Mouse (Mus musculus) lung, postnatal 0 days (tissue): ENCODE measurements at regions not wholly inside any gene's neighbourhood (a gene's known extent, or its start where the extent isn't known, plus 50 kb on each side); places are given as distances from the start of the nearest gene placed in this dataset.

ENCODE experiments used
- ATAC-seq: fragments of 200-750 bp; cut with Nextera tagmentation; 2 replicates; pipeline ENCODE4 v1.8.0; 2017; ENCODE audit warnings: moderate library complexity
- DNase-seq: peaks from one replicate; pipeline ENCODE4 v3.0.0-alpha.2; 2016; ENCODE audit warnings: low spot score
- H3K27ac ChIP-seq: fragments of 300-500 bp; sonication (generic); 2 replicates; pipeline ENCODE4 v1.5.1; 2014; ENCODE audit warnings: antibody characterized with exemption, mild to moderate bottlenecking, low read length, mixed read lengths
- H3K27me3 ChIP-seq: fragments of 300-500 bp; sonication (generic); replicated peaks from 2 replicates; pipeline ENCODE4 v1.6.1; 2014; ENCODE audit warnings: low read length, mixed read lengths; ENCODE audit not compliant: insufficient read depth
- H3K36me3 ChIP-seq: fragments of 300-500 bp; sonication (generic); 2 replicates; pipeline ENCODE4 v1.6.1; 2014; ENCODE audit warnings: low read length, mixed read lengths; ENCODE audit not compliant: insufficient read depth
- H3K4me1 ChIP-seq: fragments of 300-500 bp; sonication (generic); 2 replicates; pipeline ENCODE4 v1.6.1; 2014; ENCODE audit warnings: antibody characterized with exemption, low read depth, low read length, mixed read lengths; ENCODE audit not compliant: insufficient read depth
- H3K4me2 ChIP-seq: fragments of 300-500 bp; sonication (generic); replicated peaks from 2 replicates; pipeline ENCODE4 v1.6.1; 2014; ENCODE audit warnings: low read depth, mild to moderate bottlenecking, low read length, moderate library complexity, mixed read lengths
- H3K4me3 ChIP-seq: fragments of 300-500 bp; sonication (generic); 2 replicates; pipeline ENCODE4 v1.5.1; 2014; ENCODE audit warnings: low read depth, low read length
- H3K9ac ChIP-seq: fragments of 300-500 bp; sonication (generic); replicated peaks from 2 replicates; pipeline ENCODE4 v1.6.1; 2014; ENCODE audit warnings: low read depth, mild to moderate bottlenecking
- H3K9me3 ChIP-seq: fragments of 300-500 bp; sonication (generic); 2 replicates; pipeline ENCODE4 v1.6.1; 2016; ENCODE audit warnings: low read length, mixed read lengths
- CTCF ChIP-seq: IDR thresholded peaks from 2 replicates; pipeline ENCODE4 v1.5.1; 2016; ENCODE audit warnings: antibody characterized with exemption, mild to moderate bottlenecking
- EP300 ChIP-seq: IDR thresholded peaks from 2 replicates; pipeline ENCODE4 v1.6.1; 2016; ENCODE audit warnings: antibody characterized with exemption, mild to moderate bottlenecking, control low read depth
- WGBS: fragments of 180-500 bp; shearing (Covaris S2); extraction: QIAGEN DNeasy Blood & Tissue Kit; methylation state at CpG from one replicate; pipeline ENCODE4 v1.1.7; 2014; 5-methylcytosine and 5-hydroxymethylcytosine counted together

DNA sequence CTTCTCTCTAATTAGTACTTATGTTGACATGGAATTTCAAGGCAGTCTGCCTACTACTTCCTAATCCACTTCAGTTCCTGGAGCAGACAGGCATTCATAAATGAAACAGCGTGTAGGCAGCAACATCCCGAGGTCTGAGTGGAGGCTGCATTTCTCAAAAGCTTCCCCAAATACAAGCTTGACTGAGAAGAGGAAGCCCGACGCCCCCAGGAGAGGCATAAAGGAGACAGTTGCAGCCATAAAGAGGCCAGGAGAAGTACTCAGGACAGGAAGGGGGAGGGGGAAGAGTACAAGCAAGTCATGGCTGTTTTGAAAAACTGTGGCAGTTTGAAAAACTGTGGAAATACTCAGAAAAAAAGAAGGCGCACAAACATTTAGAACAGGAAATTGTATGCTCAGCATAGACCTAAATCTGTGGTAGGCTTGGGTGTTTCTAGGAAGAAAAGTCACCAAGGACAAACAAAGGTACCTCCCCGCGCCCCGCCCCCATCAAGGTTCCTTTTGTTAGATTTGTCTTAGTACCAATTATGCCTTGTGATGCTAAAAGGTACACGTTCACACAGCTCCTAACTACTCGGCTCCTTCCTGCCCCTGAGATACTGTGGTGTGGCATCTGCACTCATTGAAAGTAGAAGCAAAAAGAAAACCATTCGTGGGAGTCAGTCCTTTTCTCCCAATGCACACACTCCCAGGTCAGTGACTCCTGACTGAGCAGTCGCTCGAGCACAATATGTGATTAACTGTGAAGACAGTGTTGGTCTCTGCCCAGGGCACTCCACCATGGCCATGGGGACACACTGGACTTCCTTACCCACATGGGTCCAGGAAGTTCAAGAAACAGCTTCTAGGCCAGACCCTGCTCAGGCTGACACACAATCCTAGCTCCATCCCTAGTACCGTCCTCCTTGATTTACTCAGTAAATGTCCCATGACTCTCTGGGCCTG is 89.7 kb upstream of the Intu start:
- no peaks in the 10 kb centered on the region for H3K4me1 ChIP-seq
- no peak overlapping the region for H3K27ac ChIP-seq
- ATAC-seq (no peak), DNase-seq (peak; percentile 11)
- no peak overlapping the region for H3K4me2 ChIP-seq
- TF ChIP-seq EP300 (no peak), CTCF (no peak)
- H3K9ac ChIP-seq, result no peak overlapping the region
- H3K4me3 ChIP-seq, result no peak overlapping the region
- WGBS, result 52% methylated on average over 14 of the region's 14 CpGs
- no peaks in the 10 kb centered on the region for H3K36me3 ChIP-seq
- no peaks in the 10 kb centered on the region for H3K27me3 ChIP-seq
- H3K9me3 ChIP-seq, result no peaks in the 10 kb centered on the region

DNA sequence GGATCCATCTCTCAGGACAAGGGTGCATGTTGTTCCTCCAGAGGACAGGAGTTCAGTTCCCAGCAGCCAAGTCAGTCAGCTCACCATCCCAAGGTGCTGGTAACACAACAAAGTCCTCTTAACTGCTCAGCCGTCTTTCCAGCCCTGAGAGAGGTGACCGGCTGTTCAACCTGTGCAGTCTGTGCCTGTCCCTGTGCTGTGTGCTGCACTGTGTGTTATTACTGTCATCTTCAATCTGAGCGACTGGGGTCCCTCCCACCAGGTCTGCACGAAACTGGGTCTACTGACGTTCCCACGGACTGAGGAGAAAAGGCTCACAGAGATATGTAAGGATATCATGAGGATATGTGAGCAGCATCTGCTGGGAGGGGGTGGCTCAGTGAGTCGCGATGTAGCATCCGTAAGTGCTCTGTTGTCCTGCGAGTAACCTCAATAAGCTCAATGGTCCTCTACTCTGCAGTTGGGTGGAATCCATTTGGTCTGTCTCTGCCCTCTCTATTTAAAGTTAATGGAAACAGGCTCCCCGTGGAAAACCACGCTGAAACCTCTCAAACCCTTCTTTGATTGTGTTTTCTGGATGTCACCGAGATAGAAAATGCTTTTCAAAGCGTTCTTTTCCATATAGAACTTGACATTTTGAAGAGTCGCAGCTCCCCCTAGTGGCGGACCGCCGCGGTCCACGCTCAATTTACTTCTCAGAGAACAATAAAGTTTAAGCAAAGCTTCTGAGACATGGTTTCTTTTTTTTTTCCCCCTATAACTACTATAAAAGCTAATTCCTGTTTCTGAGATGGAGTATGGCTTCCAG is 87.1 kb upstream of the Intu start:
- Histone ChIP-seq H3K9ac (no peak overlapping the region), H3K27me3 (no peaks in the 10 kb centered on the region), H3K9me3 (no peaks in the 10 kb centered on the region), H3K4me3 (no peak overlapping the region), H3K36me3 (no peaks in the 10 kb centered on the region), H3K4me1 (no peaks in the 10 kb centered on the region), H3K27ac (no peak overlapping the region), H3K4me2 (0 out of 2 replicates have a peak overlapping the region, but pooled peaks have one; percentile 25)
- ATAC-seq (no peak), DNase-seq (peak; percentile 66)
- TF ChIP-seq EP300, result no peak
- TF ChIP-seq CTCF, result peak; percentile 81
- 34% methylated on average over 20 of the region's 20 CpGs for WGBS

DNA sequence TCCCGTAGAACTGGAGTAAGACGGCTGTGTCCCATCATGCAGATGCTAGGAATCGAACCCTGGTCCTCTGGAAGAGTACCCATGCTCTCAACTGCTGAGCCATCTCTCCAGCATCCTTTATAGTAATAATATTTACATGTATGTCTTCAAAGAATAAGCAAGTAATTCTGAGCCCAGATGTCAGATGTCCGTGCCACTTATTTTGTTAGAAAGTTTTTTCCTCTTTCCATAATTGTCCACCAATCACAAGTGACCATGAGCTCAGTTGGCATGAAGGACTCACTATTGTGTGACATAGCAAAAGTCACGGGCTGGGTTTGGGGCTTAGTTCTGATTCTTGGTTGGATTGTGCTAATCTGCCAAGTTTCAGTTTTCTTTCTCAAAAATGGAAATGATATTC is 78.1 kb upstream of the Intu start:
- H3K36me3 ChIP-seq, result no peaks in the 10 kb centered on the region
- H3K27me3 ChIP-seq, result no peaks in the 10 kb centered on the region
- H3K4me1 ChIP-seq, result no peaks in the 10 kb centered on the region
- ATAC-seq (peak; percentile 77), DNase-seq (peak; percentile 68)
- 63% methylated on average over 5 of the region's 5 CpGs for whole genome bisulfite sequencing
- no peaks in the 10 kb centered on the region for H3K9me3 ChIP-seq
- H3K4me2 ChIP-seq, result no peak overlapping the region
- no peak overlapping the region for H3K4me3 ChIP-seq
- TF ChIP-seq CTCF (no peak), EP300 (no peak)
- no peak overlapping the region for H3K27ac ChIP-seq
- no peak overlapping the region for H3K9ac ChIP-seq

DNA sequence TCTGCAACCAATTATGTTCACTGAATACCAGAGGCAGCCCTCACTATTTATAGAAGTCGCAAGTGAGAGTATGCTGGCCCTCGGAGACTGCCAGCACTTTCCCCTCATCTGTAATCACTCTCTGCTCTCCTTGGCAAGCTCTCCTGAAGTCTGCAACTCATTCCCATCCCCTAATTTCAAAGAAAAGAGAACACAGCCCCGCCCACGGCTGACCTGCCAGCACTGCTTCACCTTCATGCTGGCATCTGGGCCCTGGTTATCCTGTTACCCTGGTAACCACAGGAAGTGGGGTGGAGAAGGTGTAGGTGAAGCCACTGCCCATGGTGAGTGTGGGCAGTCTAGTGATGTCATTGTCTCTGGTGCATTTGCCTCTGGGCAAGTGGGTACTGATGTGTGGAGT is 77.5 kb upstream of the Intu start:
- Histone ChIP-seq H3K4me3 (no peak overlapping the region), H3K27ac (no peak overlapping the region), H3K36me3 (no peaks in the 10 kb centered on the region), H3K9ac (no peak overlapping the region), H3K4me2 (no peak overlapping the region), H3K4me1 (no peaks in the 10 kb centered on the region), H3K9me3 (no peaks in the 10 kb centered on the region), H3K27me3 (no peaks in the 10 kb centered on the region)
- no peak for TF ChIP-seq CTCF
- TF ChIP-seq EP300, result no peak
- ATAC-seq (peak; percentile 70; the same call in 1 of the 2 replicates), DNase-seq (peak; percentile 65)
- 19% methylated on average over 4 of the region's 4 CpGs for WGBS

DNA sequence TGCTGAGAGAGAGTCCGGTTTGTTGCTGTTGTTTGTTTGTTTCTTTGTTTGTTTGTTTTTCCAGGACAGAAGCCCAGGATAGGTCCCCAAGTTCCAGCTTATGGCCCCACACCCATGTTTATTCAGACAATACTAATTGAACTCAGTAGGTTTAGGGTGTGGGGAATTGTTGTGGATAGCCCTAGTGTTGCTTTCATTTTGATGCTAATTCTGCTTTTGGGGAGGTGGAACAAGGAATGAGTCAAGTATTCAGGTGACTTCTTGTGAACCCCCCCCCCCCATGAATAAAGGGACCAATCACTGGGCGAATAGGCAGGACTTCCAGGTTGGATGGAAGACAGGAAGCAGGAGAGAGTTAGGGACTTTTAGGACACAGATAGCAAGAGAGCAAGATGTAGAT is 75.0 kb upstream of the Intu start:
- H3K4me2 ChIP-seq, result no peak overlapping the region
- WGBS, result 77% methylated on average over 2 of the region's 2 CpGs
- H3K4me3 ChIP-seq, result no peak overlapping the region
- no peak overlapping the region for H3K27ac ChIP-seq
- H3K27me3 ChIP-seq, result no peaks in the 10 kb centered on the region
- no peaks in the 10 kb centered on the region for H3K36me3 ChIP-seq
- no peak for TF ChIP-seq EP300
- no peak for TF ChIP-seq CTCF
- ATAC-seq, result no peak
- no peak for DNase-seq
- no peaks in the 10 kb centered on the region for H3K9me3 ChIP-seq
- no peak overlapping the region for H3K9ac ChIP-seq
- H3K4me1 ChIP-seq, result no peaks in the 10 kb centered on the region

DNA sequence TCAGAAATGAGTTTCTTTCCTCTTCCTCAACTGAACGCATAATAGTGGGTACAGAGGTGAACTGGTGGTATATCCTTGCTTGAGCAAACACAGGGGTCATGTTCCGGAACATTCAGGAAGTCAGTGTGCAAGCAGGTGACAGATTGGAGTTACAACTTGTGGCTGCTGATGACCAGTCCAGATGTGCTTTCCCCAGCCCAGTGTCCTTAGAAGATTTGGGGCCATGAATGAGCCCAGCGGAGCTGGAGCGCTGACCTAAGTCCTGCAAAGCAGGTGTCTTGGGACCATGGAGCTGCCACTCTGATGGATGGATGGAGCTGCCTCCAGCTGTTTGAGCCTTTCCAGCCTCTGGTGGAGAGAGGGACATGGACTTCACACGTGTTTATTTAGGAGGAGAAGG is 72.6 kb upstream of the Intu start:
- TF ChIP-seq CTCF (no peak), EP300 (no peak)
- WGBS, result 73% methylated on average over 5 of the region's 5 CpGs
- ATAC-seq, result no peak

More for the DNA sequence above, 72.6 kb upstream of the Intu start:
- H3K27ac ChIP-seq, result no peak overlapping the region
- no peaks in the 10 kb centered on the region for H3K27me3 ChIP-seq
- no peak overlapping the region for H3K4me2 ChIP-seq
- no peak overlapping the region for H3K9ac ChIP-seq
- DNase-seq, result no peak
- no peaks in the 10 kb centered on the region for H3K4me1 ChIP-seq
- H3K9me3 ChIP-seq, result no peaks in the 10 kb centered on the region
- no peaks in the 10 kb centered on the region for H3K36me3 ChIP-seq
- H3K4me3 ChIP-seq, result no peak overlapping the region
